Mouse (Mus musculus): ENCODE results near the gene Ccdc169.

GRCm38 (mm10) chr3:55101092-55101491, 36.0 kb upstream of the Ccdc169 start:
- TF ChIP-seq CTCF (IDR thresholded peaks at IDR 0.05; ENCODE audit: borderline replicate concordance, insufficient read depth, low read length) (no peak), POLR2A (IDR thresholded peaks at IDR 0.05; ENCODE audit: low read depth, low read length) (no peak)
